Mouse (Mus musculus) cerebellum, adult 11-12 months (tissue): ENCODE data around the gene Arpc4.
"Not testable (repeated sequence)": the region's sequence is repeated elsewhere in the genome, so short reads cannot be mapped to it uniquely, and the experiment has no call there.

Experiments
- DNase-seq: peaks from one replicate; pipeline ENCODE4 v3.0.0; 2022

Gene Arpc4

GRCm38 (mm10) chr6:113377496-113378385, at the start of gene Arpc4, which contains the start of gene Tada3:
Arpc4 (plus strand) TSS chr6:113378115.
Tada3 (minus strand) TSS chr6:113377883.
- peak; percentile 92 for DNase-seq

DNA sequence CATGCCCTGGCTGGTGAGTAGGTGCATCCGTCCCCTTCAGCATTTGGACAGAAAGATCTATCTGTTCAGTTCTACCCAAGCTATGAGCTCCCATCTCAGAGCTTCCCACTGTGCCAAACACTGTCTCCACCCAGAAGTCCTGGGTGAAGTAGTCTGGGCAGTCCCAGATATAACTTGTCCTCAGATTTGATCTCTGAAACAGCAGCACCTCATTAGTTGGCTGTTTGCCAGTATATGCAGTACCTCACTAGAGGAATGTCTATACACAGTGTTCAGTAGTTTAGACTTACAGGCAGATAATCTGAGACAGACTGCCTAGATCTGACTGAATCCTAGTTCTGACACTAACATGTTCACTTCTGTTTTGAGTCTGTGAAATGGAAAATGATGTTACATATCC, 48.5 kb upstream of the Arpc4 start:
- no peak for DNase-seq

GRCm38 (mm10) chr6:113330547-113330946, 47.4 kb upstream of the Arpc4 start:
- no peak for DNase-seq

- no peak for DNase-seq
Observed at GRCm38 (mm10) chr6:113331721-113332120, 46.2 kb upstream of the Arpc4 start.

DNA sequence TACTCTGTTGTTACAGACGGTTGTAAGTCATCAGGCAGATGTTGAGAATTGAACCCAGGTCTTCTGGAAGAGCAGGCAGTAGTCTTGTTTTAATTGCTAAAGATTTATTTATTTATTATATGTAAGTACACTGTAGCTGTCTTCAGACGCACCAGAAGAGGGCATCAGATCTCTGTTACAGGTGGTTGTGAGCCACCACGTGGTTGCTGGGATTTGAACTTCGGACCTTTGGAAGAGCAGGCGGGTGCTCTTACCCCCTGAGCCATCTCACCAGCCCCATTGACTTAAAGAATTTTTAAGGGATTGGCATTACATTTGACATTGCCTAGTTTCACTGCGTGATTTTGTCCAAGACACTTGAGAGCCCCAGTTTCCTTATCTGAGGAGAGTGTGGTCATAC, 45.2 kb upstream of the Arpc4 start:
- DNase-seq = not testable (repeated sequence)

DNA sequence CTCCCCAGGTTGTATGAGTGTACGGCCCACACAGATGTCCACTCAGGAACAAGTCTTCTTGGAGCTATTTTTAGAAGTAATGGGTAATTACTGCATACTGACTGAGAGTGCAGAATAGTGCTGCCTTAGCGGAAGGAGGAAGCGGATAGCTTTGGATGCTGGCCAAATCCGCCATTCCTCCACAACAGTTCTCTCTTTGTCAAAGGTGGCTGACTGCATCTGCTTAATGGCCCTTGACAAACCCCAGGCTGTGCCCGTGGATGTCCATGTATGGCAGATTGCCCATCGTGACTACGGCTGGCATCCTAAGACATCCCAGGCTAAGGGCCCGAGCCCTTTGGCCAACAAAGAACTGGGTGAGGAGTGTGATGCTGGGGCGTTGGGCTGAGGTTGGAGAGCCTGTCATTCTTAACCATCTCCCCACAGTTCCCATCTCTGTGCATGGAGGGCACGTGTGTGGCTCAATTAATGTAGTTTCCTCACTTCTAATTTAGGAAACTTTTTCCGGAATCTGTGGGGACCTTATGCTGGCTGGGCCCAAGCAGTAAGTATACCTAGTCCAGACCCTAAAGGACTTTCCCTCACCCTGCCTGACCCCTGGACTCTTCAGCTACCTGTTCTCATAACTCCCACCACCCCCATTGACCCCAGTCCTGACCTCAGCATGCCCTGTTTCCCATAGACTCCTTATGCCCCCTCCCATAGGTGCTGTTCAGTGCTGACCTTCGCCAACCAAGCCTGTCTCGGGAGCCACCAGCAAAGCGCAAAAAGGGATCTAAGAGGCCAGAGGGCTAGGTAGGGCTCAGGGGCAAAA, 44.6 kb upstream of the Arpc4 start:
- no peak for DNase-seq

GRCm38 (mm10) chr6:113334216-113334615, 43.7 kb upstream of the Arpc4 start:
- no peak for DNase-seq

DNA sequence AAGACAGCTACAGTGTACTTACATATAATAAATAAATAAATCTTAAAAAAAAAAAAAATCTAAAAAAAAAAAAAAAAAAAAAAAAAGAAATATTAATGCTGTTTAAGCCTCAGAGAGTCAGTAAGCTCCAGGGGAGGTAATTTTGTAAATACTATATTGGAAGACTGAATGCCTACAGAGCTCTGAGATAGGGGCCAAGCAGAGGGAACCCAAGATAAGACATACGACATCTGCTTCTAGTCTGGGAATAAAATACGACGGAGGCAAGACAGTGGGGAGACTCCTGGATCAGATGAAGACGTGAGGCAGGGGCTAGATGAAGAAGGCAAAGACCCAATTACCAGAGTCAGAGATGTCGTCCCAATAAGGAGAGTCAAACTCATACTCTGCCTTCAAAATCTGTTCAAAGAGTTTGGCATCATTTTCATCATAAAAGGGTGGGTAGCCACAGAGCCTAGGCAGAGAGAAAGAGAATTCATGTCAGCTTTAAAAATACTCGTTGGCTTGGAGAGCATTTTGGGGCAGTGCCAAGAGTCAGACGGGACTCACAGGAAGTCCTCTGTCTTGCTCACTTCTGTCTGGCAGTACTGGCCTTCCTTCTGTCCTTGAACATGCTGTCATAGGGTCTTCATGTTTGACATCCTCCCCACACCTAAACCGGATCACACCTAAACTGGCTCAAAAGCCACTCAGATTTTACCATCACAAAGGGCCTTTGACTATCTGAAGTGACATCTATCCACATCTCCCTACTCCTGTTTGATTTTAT, 40.9 kb upstream of the Arpc4 start:
- DNase-seq = no peak

DNA sequence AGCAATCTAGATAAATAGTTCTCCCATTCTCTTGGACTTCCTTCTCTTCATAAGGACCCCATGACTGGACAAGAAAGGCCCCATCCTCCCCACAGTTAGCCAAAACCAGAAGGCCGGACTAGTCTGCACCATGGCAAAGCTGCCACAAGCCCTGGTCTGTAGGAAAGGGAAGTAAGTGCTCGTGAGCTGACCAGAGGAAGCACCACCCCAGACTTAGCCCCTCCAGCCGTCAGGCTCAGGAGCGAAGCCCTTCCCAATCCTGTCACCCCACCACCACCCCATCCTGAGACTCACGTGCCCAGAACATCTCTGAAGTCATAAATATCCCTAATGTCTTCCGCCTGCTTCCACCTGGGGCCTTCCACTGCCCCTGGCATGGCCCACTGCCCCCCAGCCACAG, 36.3 kb upstream of the Arpc4 start:
- no peak for DNase-seq

- no peak for DNase-seq
Observed at GRCm38 (mm10) chr6:113342297-113342696, 35.6 kb upstream of the Arpc4 start.

GRCm38 (mm10) chr6:113343177-113344092, 34.5 kb upstream of the Arpc4 start, which contains the start of gene Camk1:
Camk1 (minus strand) TSS chr6:113343984.
- DNase-seq = peak; percentile 83

DNA sequence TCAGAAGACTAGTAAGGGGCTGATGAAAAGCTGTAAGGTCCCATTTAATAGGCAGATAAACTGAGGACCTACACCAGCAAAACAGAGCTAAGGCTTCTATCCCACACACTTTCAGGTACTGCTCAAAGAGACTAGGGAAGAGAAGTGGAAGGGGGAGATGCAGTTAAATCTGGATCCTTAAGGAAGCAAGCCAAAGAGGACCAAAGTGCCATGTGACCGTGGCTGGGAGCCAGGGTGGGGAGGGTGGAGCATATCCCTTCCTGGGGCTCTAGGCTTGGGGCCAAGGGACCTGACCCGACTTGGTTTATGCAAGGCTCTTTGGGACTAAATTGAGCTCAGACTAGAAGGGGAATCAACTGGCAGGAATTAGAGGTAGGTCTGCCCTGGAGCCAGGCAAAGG, 33.6 kb upstream of the Arpc4 start:
- DNase-seq = peak; percentile 58

DNA sequence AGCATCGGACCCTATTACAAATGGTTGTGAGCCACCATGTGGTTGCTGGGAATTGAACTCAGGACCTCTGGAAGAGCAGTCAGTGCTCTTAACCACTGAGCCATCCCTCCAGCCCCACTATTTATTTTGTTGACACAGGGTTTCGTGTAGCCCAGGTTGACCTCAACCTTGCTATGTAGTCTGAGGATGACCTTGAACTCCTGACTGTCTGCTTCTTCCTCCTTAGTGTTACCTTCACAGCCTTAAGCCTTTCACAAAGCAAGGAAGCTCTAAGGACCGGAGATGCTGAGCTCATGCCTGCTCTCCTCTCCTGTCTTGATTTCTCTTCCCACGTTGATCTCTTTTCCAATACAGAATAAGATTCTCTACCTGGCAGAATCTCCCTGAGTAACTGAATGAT, 31.0 kb upstream of the Arpc4 start:
- no peak for DNase-seq

DNA sequence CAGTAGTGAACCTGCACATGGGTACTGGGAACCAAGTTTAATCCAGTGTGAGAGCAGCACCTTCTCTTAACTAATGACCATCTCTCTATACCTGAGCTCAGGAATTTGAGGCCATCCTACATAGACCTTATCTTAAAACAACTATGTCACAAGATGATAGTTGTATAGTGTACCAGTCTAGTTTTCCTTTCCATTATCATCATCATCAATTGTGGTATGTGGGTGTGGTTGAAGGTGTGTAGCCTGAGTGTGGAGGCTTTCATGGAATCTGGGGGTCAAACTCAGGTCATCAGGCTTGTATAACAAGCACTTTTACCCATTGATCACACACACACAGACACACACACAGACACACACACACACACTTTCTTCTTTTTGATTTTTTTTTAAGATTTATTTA, 27.4 kb upstream of the Arpc4 start:
- DNase-seq = no peak

GRCm38 (mm10) chr6:113351161-113351560, 26.8 kb upstream of the Arpc4 start:
- DNase-seq = no peak

DNA sequence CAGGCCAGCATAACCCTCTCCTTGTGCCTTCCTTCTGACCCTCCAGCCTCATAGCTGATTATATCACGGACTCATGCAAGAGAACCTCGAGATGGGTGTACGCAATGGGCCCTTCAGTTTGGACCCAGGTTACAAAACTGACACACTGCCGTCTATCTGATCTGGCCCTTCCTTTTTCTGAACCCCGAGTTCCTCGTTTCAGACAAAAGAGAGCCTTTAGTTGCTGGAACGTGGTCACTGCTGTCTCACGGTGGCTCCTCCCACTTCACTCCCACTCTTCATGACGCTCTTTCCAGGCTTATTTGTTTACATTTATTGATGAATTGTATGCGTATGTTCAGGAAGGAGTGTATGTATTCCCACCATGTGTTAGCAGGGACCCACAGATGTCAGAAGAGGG, 26.3 kb upstream of the Arpc4 start:
- no peak for DNase-seq

DNA sequence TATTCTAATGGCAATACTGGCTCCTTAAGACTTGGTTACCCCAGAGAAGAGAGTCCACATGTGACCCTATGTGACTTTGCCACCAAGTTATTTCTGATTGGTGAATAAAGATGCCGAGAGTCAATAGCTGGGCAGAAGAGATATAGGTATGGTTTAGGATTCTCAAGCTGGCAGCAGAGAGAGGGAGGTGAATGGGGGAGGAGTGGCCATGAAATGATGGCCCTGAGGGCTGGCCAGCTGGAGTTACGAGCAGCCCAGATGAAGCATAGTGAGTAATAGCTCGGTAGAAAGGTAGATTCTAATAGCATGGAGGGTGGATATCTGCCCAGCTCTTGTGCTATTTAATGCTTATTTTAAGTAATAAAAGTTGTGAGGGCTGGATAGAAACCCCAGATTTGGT, 25.1 kb upstream of the Arpc4 start:
- DNase-seq = no peak

DNA sequence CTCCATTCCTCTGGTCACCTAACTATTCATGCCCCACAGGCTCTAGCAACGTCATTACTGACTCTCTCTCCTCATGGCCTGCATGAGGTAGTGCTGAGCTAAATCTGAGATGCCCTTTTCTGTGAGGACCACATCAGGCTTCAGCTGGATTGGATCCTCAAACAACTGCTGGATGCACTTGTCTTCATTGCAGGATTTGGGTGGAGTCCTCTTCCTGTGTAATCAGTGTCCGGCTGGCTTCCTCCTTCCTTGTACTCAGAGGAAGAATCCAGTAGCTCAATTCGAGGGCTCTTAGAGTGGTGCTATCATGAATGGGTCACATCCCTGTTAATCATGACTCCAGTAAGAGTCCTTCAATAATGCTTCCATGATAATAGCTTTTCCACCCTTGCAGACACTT, 24.2 kb upstream of the Arpc4 start:
- DNase-seq = no peak

- no peak for DNase-seq
Observed at GRCm38 (mm10) chr6:113361476-113361875, 16.4 kb upstream of the Arpc4 start.

DNA sequence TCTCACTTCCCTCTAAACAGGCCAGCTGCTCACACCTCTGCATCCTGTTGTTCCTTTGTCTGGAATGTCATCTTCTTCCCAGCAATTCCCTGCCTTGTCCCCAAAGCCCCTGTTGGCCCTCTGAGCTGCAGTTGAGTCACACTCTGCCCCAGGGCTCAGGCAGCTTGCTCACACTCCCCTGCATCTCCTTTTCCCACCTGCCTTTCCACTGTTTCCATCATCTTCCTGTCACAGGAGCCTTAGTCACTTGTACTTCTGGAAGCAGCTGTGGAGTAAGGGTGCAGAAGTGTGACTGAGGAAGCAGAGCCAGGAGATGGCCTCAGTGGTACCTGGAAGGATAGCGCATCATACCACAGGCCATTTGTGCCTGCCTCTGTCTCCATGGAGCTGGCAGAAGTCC, 15.7 kb upstream of the Arpc4 start:
- DNase-seq = no peak

GRCm38 (mm10) chr6:113364518-113365135, 13.3 kb upstream of the Arpc4 start:
- no peak for DNase-seq

DNA sequence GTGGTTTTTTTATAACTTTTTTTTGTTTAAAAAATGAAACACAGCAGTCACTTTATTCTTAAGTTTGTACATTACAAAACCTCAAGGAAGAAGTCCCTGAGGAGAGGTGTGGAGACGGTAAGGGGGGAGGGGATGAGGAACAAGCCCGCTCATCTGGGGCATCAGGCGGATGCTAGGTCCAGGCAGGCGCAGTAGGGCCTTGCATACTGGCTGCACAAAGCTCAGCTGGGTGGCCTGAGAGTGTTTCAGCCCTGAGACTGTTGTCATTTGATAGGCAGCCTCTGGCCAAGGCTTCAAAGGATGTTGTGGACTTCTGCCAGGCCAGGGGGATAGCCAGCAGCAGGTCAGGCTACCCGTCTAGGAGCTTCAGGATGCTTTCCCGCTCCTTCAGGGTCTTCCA, 11.3 kb upstream of the Arpc4 start:
- no peak for DNase-seq
